Mouse (Mus musculus): Measurements from ENCODE around the gene Phactr2. TPM values are rescaled to one million over a fixed set of nuclear protein-coding genes. Genes with fewer than 3 reads are reported as not detected.

The Phactr2 gene
- polyA plus RNA-seq, 1 experiment from 2014 or later, result 6.7 TPM

DNA sequence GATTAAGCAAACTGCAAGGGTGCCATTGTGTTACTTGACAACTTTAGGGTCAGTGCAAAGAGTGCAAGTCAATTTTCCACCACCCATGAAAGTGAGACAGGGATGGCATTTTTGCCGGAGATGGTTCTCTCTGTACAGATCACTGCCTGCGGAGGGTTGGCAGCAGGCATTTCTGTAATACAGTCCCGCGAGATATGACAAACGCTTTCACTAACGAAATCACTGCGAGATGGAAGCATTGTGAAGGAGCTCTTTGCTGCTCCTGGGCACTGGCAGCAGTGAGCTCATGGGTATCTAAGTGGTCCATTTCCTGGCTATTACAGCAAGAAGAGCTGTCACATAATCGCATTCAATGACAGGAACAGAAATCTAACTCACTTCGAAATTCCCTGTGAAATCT is 52.1 kb downstream of the Phactr2 start:
- Histone ChIP-seq H3K36me3 (ENCODE audit: control insufficient read depth, insufficient read depth, low read length) (no peaks in the 10 kb centered on the region), H3K4me2 (ENCODE audit: low read length) (no peak overlapping the region), H3K27me3 (replicated peaks; ENCODE audit: control insufficient read depth, insufficient read depth, low read length) (no peaks in the 10 kb centered on the region), H3K4me3 (ENCODE audit: low read length) (no peak overlapping the region), H3K27ac (ENCODE audit: low read depth, low read length) (no peak overlapping the region), H3K9ac (ENCODE audit: low read depth, low read length) (no peak overlapping the region), H3K4me1 (ENCODE audit: control insufficient read depth, insufficient read depth, low read depth, low read length) (no peaks in the 10 kb centered on the region), H3K9me3 (ENCODE audit: control insufficient read depth, low read length) (no peaks in the 10 kb centered on the region)
- peak; percentile 35; the same call in 1 of the 2 replicates for ATAC-seq
- WGBS, result 71% methylated on average over 9 of the region's 9 CpGs

DNA sequence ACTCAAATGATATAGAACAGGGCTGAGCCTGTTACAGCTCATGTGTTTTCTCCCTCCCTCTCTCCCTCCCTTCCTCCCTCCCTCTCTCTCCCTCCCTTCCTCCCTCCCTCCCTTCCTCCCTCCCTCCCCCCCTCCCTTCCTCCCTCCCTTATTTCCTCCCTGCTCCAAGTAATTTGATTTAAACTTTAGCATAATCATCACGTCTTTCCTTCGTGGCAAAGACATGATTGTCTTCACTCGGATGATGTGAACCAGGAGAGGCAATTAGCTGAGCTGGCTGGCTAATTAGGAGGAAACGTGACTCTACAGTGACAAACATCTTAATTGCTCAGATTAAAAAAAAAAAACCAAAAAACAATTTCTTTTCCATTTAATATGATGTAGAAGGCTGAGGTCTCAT is 55.0 kb downstream of the Phactr2 start:
- Histone ChIP-seq H3K4me1 (ENCODE audit: control insufficient read depth, insufficient read depth, low read depth, low read length) (peaks cover 5% of the 10 kb centered on the region), H3K9me3 (ENCODE audit: control insufficient read depth, low read length) (no peaks in the 10 kb centered on the region), H3K36me3 (ENCODE audit: control insufficient read depth, insufficient read depth, low read length) (no peaks in the 10 kb centered on the region), H3K27me3 (replicated peaks; ENCODE audit: control insufficient read depth, insufficient read depth, low read length) (no peaks in the 10 kb centered on the region), H3K9ac (ENCODE audit: low read depth, low read length) (no peak overlapping the region), H3K4me2 (ENCODE audit: low read length) (no peak overlapping the region), H3K27ac (ENCODE audit: low read depth, low read length) (no peak overlapping the region), H3K4me3 (ENCODE audit: low read length) (no peak overlapping the region)
- 49% methylated on average over 4 of the region's 4 CpGs for WGBS
- no peak for ATAC-seq

DNA sequence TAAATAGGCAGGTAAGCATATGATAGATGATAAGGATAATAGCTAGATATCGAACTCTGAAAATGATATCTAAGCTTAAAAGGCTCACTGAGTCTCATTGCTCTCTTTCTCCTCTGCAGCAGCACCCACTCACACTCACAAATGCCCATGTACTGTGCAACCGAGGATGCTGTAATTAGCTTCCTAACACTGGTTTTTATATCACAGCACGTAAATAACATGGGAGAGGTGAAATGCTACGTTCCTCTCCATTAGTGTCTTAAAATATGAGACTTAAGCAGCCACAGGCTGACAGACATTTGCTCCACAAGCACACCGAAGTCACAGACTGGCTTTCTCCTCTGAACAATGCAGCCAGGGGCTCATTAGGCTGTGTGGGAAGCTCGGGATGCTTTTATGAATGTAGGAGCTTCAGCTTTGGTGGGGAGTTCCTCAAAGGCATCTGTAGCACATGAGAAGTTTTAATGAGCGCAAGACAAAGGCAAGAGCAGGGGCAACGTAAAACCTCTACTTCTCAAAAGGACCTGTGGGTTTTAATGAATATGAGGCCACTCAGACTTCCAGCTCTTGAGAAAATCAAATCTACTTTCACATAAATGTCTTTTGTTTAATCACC is 58.6 kb downstream of the Phactr2 start:
- Histone ChIP-seq H3K27ac (ENCODE audit: low read depth, low read length) (no peak overlapping the region), H3K9me3 (ENCODE audit: control insufficient read depth, low read length) (no peaks in the 10 kb centered on the region), H3K36me3 (ENCODE audit: control insufficient read depth, insufficient read depth, low read length) (no peaks in the 10 kb centered on the region), H3K27me3 (replicated peaks; ENCODE audit: control insufficient read depth, insufficient read depth, low read length) (no peaks in the 10 kb centered on the region), H3K9ac (ENCODE audit: low read depth, low read length) (no peak overlapping the region; the same call in 1 of the 2 replicates), H3K4me2 (ENCODE audit: low read length) (no peak overlapping the region), H3K4me3 (ENCODE audit: low read length) (no peak overlapping the region), H3K4me1 (ENCODE audit: control insufficient read depth, insufficient read depth, low read depth, low read length) (peaks cover 5% of the 10 kb centered on the region)
- ATAC-seq, result peak; percentile 58; the same call in 1 of the 2 replicates
- WGBS, result 47% methylated on average over 8 of the region's 8 CpGs

DNA sequence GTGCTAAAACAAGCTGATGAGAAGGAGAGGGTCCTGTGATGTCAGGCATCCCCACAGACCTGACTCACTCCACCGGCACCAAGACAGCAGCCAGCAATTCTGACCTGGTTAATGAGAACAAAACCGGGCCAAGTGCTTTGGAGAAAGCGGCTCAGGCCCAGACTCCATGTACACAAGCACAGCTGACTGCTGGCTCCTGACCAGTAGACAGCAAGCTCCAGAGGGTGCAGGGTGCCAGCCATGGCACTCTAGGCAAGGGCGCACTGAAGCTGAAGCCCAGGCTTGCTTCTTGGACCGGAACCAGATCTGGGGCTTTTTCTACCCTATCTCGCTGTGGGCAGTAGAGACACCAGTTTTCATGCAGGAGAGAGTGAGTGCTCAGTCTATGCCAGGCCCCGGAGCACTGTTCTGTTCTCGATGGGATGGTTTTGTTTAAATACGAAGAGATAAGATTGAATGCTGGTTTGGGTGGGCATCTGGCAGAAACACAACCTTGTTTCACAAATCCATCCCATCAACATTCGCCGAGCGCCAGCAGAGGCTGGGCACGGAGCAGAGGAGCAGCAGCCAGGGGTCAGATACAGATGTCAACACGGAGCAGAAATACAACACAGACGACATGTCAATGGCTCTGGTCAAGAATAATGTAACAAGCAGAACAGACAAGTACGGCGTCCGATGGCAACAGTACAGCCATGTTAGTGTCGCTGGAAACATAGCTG is 61.8 kb downstream of the Phactr2 start:
- peak; percentile 86 for ATAC-seq
- Histone ChIP-seq H3K27ac (ENCODE audit: low read depth, low read length) (no peak overlapping the region), H3K4me2 (ENCODE audit: low read length) (no peak overlapping the region), H3K4me3 (ENCODE audit: low read length) (no peak overlapping the region), H3K9me3 (ENCODE audit: control insufficient read depth, low read length) (no peaks in the 10 kb centered on the region), H3K36me3 (ENCODE audit: control insufficient read depth, insufficient read depth, low read length) (no peaks in the 10 kb centered on the region), H3K4me1 (ENCODE audit: control insufficient read depth, insufficient read depth, low read depth, low read length) (peaks cover 5% of the 10 kb centered on the region), H3K9ac (ENCODE audit: low read depth, low read length) (no peak overlapping the region), H3K27me3 (replicated peaks; ENCODE audit: control insufficient read depth, insufficient read depth, low read length) (no peaks in the 10 kb centered on the region)
- WGBS, result 78% methylated on average over 19 of the region's 19 CpGs

DNA sequence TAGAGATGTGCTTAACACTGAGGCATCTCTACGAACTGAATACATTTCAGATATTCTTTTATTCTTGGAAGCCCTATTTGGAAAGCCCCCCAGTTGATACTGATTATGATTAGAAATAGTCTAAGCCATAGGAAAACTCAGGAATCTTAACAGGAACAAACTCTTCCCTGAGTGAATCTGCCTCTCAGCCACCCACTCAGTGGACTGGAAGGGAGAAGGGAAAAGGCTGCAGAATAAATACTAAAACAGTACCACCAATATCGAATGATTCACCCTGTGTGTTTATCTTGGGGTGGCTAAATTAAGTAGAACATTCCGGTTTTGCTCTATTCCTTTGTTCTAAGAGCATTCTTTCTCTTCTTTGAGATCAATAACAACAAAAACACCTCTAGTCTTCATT is 63.2 kb downstream of the Phactr2 start:
- no peak overlapping the region for H3K9ac ChIP-seq (ENCODE audit: low read depth, low read length)
- peaks cover 5% of the 10 kb centered on the region for H3K4me1 ChIP-seq (ENCODE audit: control insufficient read depth, insufficient read depth, low read depth, low read length)
- H3K9me3 ChIP-seq (ENCODE audit: control insufficient read depth, low read length), result no peaks in the 10 kb centered on the region
- no peak overlapping the region for H3K4me3 ChIP-seq (ENCODE audit: low read length)
- no peaks in the 10 kb centered on the region for H3K27me3 ChIP-seq (replicated peaks; ENCODE audit: control insufficient read depth, insufficient read depth, low read length)
- WGBS, result 88% methylated on average over 3 of the region's 3 CpGs
- H3K36me3 ChIP-seq (ENCODE audit: control insufficient read depth, insufficient read depth, low read length), result no peaks in the 10 kb centered on the region
- ATAC-seq, result no peak
- H3K27ac ChIP-seq (ENCODE audit: low read depth, low read length), result no peak overlapping the region
- H3K4me2 ChIP-seq (ENCODE audit: low read length), result no peak overlapping the region

DNA sequence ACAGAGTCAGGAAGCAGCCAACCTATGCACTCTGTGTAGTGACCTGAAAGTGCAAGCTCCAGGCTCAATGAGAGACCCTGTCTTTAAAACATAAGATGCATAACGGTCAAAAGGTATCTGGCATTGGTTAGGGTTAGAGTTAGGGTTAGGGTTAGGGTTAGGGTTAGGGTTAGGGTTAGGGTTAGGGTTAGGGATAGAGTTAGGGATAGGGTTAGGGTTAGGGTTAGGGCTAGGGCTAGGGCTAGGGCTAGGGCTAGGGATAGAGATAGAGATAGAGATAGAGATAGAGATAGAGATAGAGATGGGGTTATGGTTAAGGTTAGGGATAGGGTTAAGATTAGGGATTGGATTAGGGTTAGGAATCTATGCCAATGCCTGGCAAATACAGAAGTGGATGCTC is 72.2 kb downstream of the Phactr2 start:
- H3K27ac ChIP-seq (ENCODE audit: low read depth, low read length), result no peak overlapping the region
- no peak overlapping the region for H3K4me2 ChIP-seq (ENCODE audit: low read length)
- no peaks in the 10 kb centered on the region for H3K36me3 ChIP-seq (ENCODE audit: control insufficient read depth, insufficient read depth, low read length)
- 76% methylated on average over 1 of the region's 1 CpGs for WGBS
- no peaks in the 10 kb centered on the region for H3K4me1 ChIP-seq (ENCODE audit: control insufficient read depth, insufficient read depth, low read depth, low read length)
- ATAC-seq, result no peak
- H3K9ac ChIP-seq (ENCODE audit: low read depth, low read length), result no peak overlapping the region
- H3K27me3 ChIP-seq (replicated peaks; ENCODE audit: control insufficient read depth, insufficient read depth, low read length), result no peaks in the 10 kb centered on the region
- H3K9me3 ChIP-seq (ENCODE audit: control insufficient read depth, low read length), result no peaks in the 10 kb centered on the region
- H3K4me3 ChIP-seq (ENCODE audit: low read length), result no peak overlapping the region

DNA sequence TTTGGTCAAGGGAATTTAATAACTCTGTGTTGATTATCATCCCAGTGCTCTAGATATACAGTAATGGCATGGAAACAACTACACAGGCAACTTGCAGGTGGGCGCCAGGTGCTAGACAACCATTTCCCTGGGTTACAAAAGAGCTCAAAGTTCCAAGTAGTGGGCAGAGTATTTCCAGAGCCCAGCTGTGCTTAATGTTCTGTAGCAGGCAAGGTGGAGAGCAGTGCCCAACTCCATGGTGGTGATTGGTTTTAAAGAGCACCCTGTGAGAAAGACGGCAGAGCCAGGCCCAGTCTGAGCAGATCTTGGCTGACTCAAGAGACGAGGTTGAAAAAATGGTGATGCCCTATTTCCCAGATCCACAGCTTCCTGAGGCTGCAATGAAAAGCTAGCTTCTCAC is 78.5 kb downstream of the Phactr2 start:
- no peak overlapping the region for H3K9ac ChIP-seq (ENCODE audit: low read depth, low read length)
- no peak overlapping the region for H3K4me2 ChIP-seq (ENCODE audit: low read length)
- no peak overlapping the region for H3K4me3 ChIP-seq (ENCODE audit: low read length)
- ATAC-seq, result no peak
- H3K9me3 ChIP-seq (ENCODE audit: control insufficient read depth, low read length), result no peaks in the 10 kb centered on the region
- 81% methylated on average over 3 of the region's 3 CpGs for WGBS
- H3K4me1 ChIP-seq (ENCODE audit: control insufficient read depth, insufficient read depth, low read depth, low read length), result no peaks in the 10 kb centered on the region
- H3K36me3 ChIP-seq (ENCODE audit: control insufficient read depth, insufficient read depth, low read length), result no peaks in the 10 kb centered on the region
- no peak overlapping the region for H3K27ac ChIP-seq (ENCODE audit: low read depth, low read length)
- H3K27me3 ChIP-seq (replicated peaks; ENCODE audit: control insufficient read depth, insufficient read depth, low read length), result no peaks in the 10 kb centered on the region

DNA sequence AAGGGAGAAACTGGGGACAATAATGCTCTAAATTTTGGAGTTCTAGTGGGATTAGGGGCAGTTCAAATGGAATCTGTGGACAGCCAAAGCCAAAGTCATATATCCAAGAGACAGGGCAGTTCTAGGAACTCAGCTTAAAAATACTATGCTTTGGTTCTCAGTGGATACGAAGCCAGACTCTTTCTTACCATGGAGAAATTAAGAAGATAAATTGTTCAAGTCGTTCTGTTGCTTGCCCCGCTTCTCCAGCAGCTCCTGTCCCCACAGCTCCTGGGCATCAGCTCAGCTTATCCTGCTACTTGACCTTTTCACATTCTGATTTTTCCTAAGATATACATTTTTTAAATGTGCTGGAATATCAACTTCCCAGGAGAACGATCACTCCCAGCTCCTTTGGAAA is 80.2 kb downstream of the Phactr2 start:
- ATAC-seq, result no peak

DNA sequence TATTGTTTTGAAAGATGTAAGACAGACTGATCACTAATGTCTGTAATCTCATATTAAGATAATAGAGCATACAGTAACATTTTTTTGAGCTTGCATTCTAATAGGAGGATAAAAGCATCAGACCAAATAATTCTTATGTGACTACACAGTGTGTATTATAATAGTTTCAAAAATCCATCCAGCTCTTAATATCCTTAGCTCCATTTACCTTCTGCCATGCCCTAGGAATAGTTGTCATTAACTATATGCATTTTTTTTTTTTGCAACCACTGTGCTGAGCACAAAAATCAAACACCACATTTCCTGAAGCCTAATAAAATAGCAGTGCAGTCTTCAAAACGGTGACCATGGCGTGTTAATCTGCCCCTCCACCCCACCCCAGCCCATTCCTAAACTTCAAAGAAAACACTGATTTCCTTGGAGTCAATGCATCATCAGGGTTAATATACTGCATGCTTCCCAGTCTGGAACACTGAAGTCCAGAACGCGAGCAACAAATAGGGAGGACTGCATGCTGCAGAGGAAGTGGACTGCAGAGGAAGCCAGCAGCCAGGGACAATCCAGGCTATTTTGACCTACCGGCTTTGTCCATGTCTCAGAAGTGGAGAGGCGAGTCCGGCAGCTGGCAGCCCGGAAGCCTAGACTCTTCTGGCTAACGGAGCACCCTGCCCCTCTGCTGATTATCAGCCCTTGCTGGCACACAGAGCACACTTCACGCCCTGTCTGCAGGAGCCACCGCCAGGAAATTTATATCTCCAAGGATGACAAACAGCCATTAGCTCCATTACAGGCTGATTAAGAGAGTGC is 85.9 kb downstream of the Phactr2 start:
- peak overlapping the region; percentile 57 for H3K4me2 ChIP-seq (ENCODE audit: low read length)
- H3K27ac ChIP-seq (ENCODE audit: low read depth, low read length), result peak overlapping the region; percentile 21
- 20% methylated on average over 11 of the region's 11 CpGs for WGBS
- peak; percentile 76 for ATAC-seq
- H3K9ac ChIP-seq (ENCODE audit: low read depth, low read length), result peak overlapping the region; percentile 53; the same call in 1 of the 2 replicates
- no peaks in the 10 kb centered on the region for H3K36me3 ChIP-seq (ENCODE audit: control insufficient read depth, insufficient read depth, low read length)
- H3K9me3 ChIP-seq (ENCODE audit: control insufficient read depth, low read length), result no peaks in the 10 kb centered on the region
- H3K4me3 ChIP-seq (ENCODE audit: low read length), result peak overlapping the region; percentile 35
- peaks cover 6% of the 10 kb centered on the region for H3K4me1 ChIP-seq (ENCODE audit: control insufficient read depth, insufficient read depth, low read depth, low read length)
- no peaks in the 10 kb centered on the region for H3K27me3 ChIP-seq (replicated peaks; ENCODE audit: control insufficient read depth, insufficient read depth, low read length)

More for the DNA sequence above, 80.2 kb downstream of the Phactr2 start:
- no peaks in the 10 kb centered on the region for H3K4me1 ChIP-seq (ENCODE audit: control insufficient read depth, insufficient read depth, low read depth, low read length)
- no peak overlapping the region for H3K4me2 ChIP-seq (ENCODE audit: low read length)
- no peak overlapping the region for H3K9ac ChIP-seq (ENCODE audit: low read depth, low read length)
- no peaks in the 10 kb centered on the region for H3K27me3 ChIP-seq (replicated peaks; ENCODE audit: control insufficient read depth, insufficient read depth, low read length)
- H3K27ac ChIP-seq (ENCODE audit: low read depth, low read length), result no peak overlapping the region
- 84% methylated on average over 4 of the region's 4 CpGs for WGBS
- H3K36me3 ChIP-seq (ENCODE audit: control insufficient read depth, insufficient read depth, low read length), result no peaks in the 10 kb centered on the region
- no peak overlapping the region for H3K4me3 ChIP-seq (ENCODE audit: low read length)
- no peaks in the 10 kb centered on the region for H3K9me3 ChIP-seq (ENCODE audit: control insufficient read depth, low read length)

All from hindbrain, embryonic 16.5 days (tissue).